Mouse (Mus musculus) limb, embryonic 13.5 days (tissue): ENCODE measurements around the gene Acp2. TPM values are rescaled to one million over a fixed set of nuclear protein-coding genes. Genes with fewer than 3 reads are reported as not detected.

Experiments
- ATAC-seq: fragments of 200-750 bp; cut with Nextera tagmentation; 2 replicates; pipeline ENCODE4 v1.8.0; 2017; ENCODE audit warnings: low read depth, moderate number of reproducible peaks, moderate TSS enrichment; ENCODE audit not compliant: low FRiP score
- H3K27ac ChIP-seq: fragments of 300-500 bp; sonication (generic); 2 replicates; pipeline ENCODE4 v1.5.1; 2015; ENCODE audit warnings: inconsistent platforms, mild to moderate bottlenecking, moderate library complexity
- H3K27me3 ChIP-seq: fragments of 300-500 bp; sonication (generic); 2 replicates; pipeline ENCODE4 v1.6.1; 2015; ENCODE audit warnings: mild to moderate bottlenecking, inconsistent platforms
- H3K36me3 ChIP-seq: fragments of 300-500 bp; sonication (generic); 2 replicates; pipeline ENCODE4 v1.6.1; 2015; ENCODE audit warnings: inconsistent platforms, mild to moderate bottlenecking, moderate library complexity
- H3K4me1 ChIP-seq: fragments of 300-500 bp; sonication (generic); 2 replicates; pipeline ENCODE4 v1.6.1; 2015; ENCODE audit warnings: inconsistent platforms
- H3K4me2 ChIP-seq: fragments of 300-500 bp; sonication (generic); replicated peaks from 2 replicates; pipeline ENCODE4 v1.6.1; 2015; ENCODE audit warnings: inconsistent platforms, mild to moderate bottlenecking, moderate library complexity
- H3K4me3 ChIP-seq: fragments of 300-500 bp; sonication (generic); 2 replicates; pipeline ENCODE4 v1.5.1; 2015; ENCODE audit warnings: moderate library complexity, mild to moderate bottlenecking, inconsistent platforms
- H3K9ac ChIP-seq: fragments of 300-500 bp; sonication (generic); 2 replicates; pipeline ENCODE4 v1.6.1; 2015; ENCODE audit warnings: mild to moderate bottlenecking, inconsistent platforms
- H3K9me3 ChIP-seq: fragments of 300-500 bp; sonication (generic); 2 replicates; pipeline ENCODE4 v1.6.1; 2016; ENCODE audit warnings: inconsistent platforms
- WGBS: fragments of 180-500 bp; shearing (Covaris S2); methylation state at CpG from one replicate; pipeline ENCODE4 v1.1.7; 2015; 5-methylcytosine and 5-hydroxymethylcytosine counted together
- polyA plus RNA-seq: library from polyadenylated mRNA; unstranded; fragments of >200 nt; fragmentation: Nextera tagmentation; extraction: Ambion mirVana; gene quantifications from 2 replicates; pipeline ENCODE4 v1.2.1, GENCODE M21; 2015

Gene Acp2
- polyA plus RNA-seq, 1 experiment from 2014 or later = 34.6 TPM

GRCm38 (mm10) chr2:91244557-91245228 lies 42.0 kb downstream of the Acp2 start:
- no peak overlapping the region for H3K4me2 ChIP-seq
- no peak for ATAC-seq
- WGBS = 79% methylated on average over 5 of the region's 5 CpGs

GRCm38 (mm10) chr2:91248366-91248765 lies 45.7 kb downstream of the Acp2 start:
- 87% methylated on average over 4 of the region's 4 CpGs for WGBS
- H3K36me3 ChIP-seq = no peaks in the 10 kb centered on the region

More at GRCm38 (mm10) chr2:91244557-91245228, 42.0 kb downstream of the Acp2 start:
- Histone ChIP-seq H3K36me3 (no peaks in the 10 kb centered on the region), H3K4me1 (no peaks in the 10 kb centered on the region), H3K4me3 (no peak overlapping the region), H3K9me3 (no peaks in the 10 kb centered on the region), H3K27ac (no peak overlapping the region), H3K9ac (no peak overlapping the region), H3K27me3 (no peaks in the 10 kb centered on the region)

GRCm38 (mm10) chr2:91252001-91252400 lies 49.3 kb downstream of the Acp2 start:
- Histone ChIP-seq H3K4me2 (no peak overlapping the region), H3K9me3 (no peaks in the 10 kb centered on the region), H3K9ac (no peak overlapping the region), H3K4me1 (peaks cover 17% of the 10 kb centered on the region), H3K36me3 (no peaks in the 10 kb centered on the region), H3K27me3 (peaks cover 26% of the 10 kb centered on the region), H3K4me3 (no peak overlapping the region), H3K27ac (no peak overlapping the region)
- 69% methylated on average over 4 of the region's 4 CpGs for WGBS
- no peak for ATAC-seq

More at GRCm38 (mm10) chr2:91248366-91248765, 45.7 kb downstream of the Acp2 start:
- Histone ChIP-seq H3K4me3 (no peak overlapping the region), H3K9ac (no peak overlapping the region), H3K9me3 (no peaks in the 10 kb centered on the region), H3K4me2 (no peak overlapping the region), H3K27me3 (no peaks in the 10 kb centered on the region), H3K4me1 (no peaks in the 10 kb centered on the region), H3K27ac (no peak overlapping the region)
- ATAC-seq = no peak

GRCm38 (mm10) chr2:91252512-91252911 lies 49.8 kb downstream of the Acp2 start:
- H3K4me3 ChIP-seq = no peak overlapping the region
- H3K9me3 ChIP-seq = no peaks in the 10 kb centered on the region
- no peak overlapping the region for H3K9ac ChIP-seq
- no peak for ATAC-seq
- H3K4me1 ChIP-seq = peaks cover 18% of the 10 kb centered on the region
- 49% methylated on average over 4 of the region's 4 CpGs for WGBS
- H3K4me2 ChIP-seq = no peak overlapping the region
- H3K27me3 ChIP-seq = peaks cover 26% of the 10 kb centered on the region
- H3K27ac ChIP-seq = no peak overlapping the region
- no peaks in the 10 kb centered on the region for H3K36me3 ChIP-seq

GRCm38 (mm10) chr2:91254725-91255380 lies 52.2 kb downstream of the Acp2 start:
- H3K27me3 ChIP-seq = peaks cover 26% of the 10 kb centered on the region
- H3K27ac ChIP-seq = no peak overlapping the region
- peaks cover 32% of the 10 kb centered on the region for H3K4me1 ChIP-seq
- H3K9ac ChIP-seq = peak overlapping the region; percentile 57
- 12% methylated on average over 8 of the region's 8 CpGs for WGBS
- H3K36me3 ChIP-seq = no peaks in the 10 kb centered on the region
- ATAC-seq = no peak
- H3K4me2 ChIP-seq = peak overlapping the region; percentile 88
- no peaks in the 10 kb centered on the region for H3K9me3 ChIP-seq
- H3K4me3 ChIP-seq = peak overlapping the region; percentile 71; the same call in 1 of the 2 replicates

- Histone ChIP-seq H3K9me3 (no peaks in the 10 kb centered on the region), H3K4me2 (peak within 1 kb of the TSS; percentile 88), H3K4me3 (peak within 1 kb of the TSS; percentile 71), H3K27me3 (peaks cover 26% of the 10 kb centered on the region), H3K36me3 (peaks cover 8% of the 10 kb centered on the region), H3K27ac (peak within 1 kb of the TSS; percentile 92), H3K4me1 (peaks cover 32% of the 10 kb centered on the region), H3K9ac (peak within 1 kb of the TSS; percentile 79)
- WGBS = 1% methylated on average over 27 of the region's 27 CpGs
- no peak for ATAC-seq
Observed at GRCm38 (mm10) chr2:91255661-91256150, 53.0 kb downstream of the Acp2 start, which contains the start of gene Pacsin3. Gene Pacsin3, plus strand, starts transcription at chr2:91255954.

- H3K27ac ChIP-seq = peak overlapping the region; percentile 92
- peak overlapping the region; percentile 88 for H3K4me2 ChIP-seq
- H3K27me3 ChIP-seq = peaks cover 26% of the 10 kb centered on the region
- no peaks in the 10 kb centered on the region for H3K9me3 ChIP-seq
- peak; percentile 55 for ATAC-seq
- peaks cover 32% of the 10 kb centered on the region for H3K4me1 ChIP-seq
- H3K9ac ChIP-seq = peak overlapping the region; percentile 79
- H3K4me3 ChIP-seq = peak overlapping the region; percentile 71
- WGBS = 0% methylated on average over 51 of the region's 52 CpGs
- peaks cover 16% of the 10 kb centered on the region for H3K36me3 ChIP-seq
Observed at GRCm38 (mm10) chr2:91256256-91257125, 53.8 kb downstream of the Acp2 start.

GRCm38 (mm10) chr2:91257126-91257980 lies 54.7 kb downstream of the Acp2 start:
- Histone ChIP-seq H3K4me3 (peak overlapping the region; percentile 71), H3K4me2 (peak overlapping the region; percentile 88), H3K4me1 (peaks cover 32% of the 10 kb centered on the region), H3K9me3 (no peaks in the 10 kb centered on the region), H3K27ac (peak overlapping the region; percentile 92), H3K27me3 (peaks cover 26% of the 10 kb centered on the region), H3K9ac (peak overlapping the region; percentile 79), H3K36me3 (peaks cover 21% of the 10 kb centered on the region)
- WGBS = 2% methylated on average over 22 of the region's 22 CpGs
- peak; percentile 87 for ATAC-seq

GRCm38 (mm10) chr2:91258054-91258453 lies 55.4 kb downstream of the Acp2 start:
- H3K27me3 ChIP-seq = peaks cover 26% of the 10 kb centered on the region
- ATAC-seq = no peak
- H3K4me3 ChIP-seq = peak overlapping the region; percentile 71
- peak overlapping the region; percentile 92 for H3K27ac ChIP-seq
- H3K9me3 ChIP-seq = no peaks in the 10 kb centered on the region
- H3K4me1 ChIP-seq = peaks cover 32% of the 10 kb centered on the region
- H3K4me2 ChIP-seq = peak overlapping the region; percentile 88
- peak overlapping the region; percentile 79 for H3K9ac ChIP-seq
- WGBS = 55% methylated on average over 5 of the region's 5 CpGs
- H3K36me3 ChIP-seq = peaks cover 28% of the 10 kb centered on the region

GRCm38 (mm10) chr2:91258830-91259229 lies 56.1 kb downstream of the Acp2 start:
- ATAC-seq = no peak
- H3K36me3 ChIP-seq = peaks cover 36% of the 10 kb centered on the region
- H3K9ac ChIP-seq = no peak overlapping the region
- H3K27ac ChIP-seq = peak overlapping the region; percentile 92; the same call in 1 of the 2 replicates
- H3K4me2 ChIP-seq = peak overlapping the region; percentile 88
- H3K27me3 ChIP-seq = peaks cover 24% of the 10 kb centered on the region
- WGBS = 67% methylated on average over 1 of the region's 1 CpGs
- H3K4me3 ChIP-seq = peak overlapping the region; percentile 71; the same call in 1 of the 2 replicates
- H3K4me1 ChIP-seq = peaks cover 33% of the 10 kb centered on the region
- no peaks in the 10 kb centered on the region for H3K9me3 ChIP-seq

GRCm38 (mm10) chr2:91259493-91259892 lies 56.8 kb downstream of the Acp2 start:
- H3K9me3 ChIP-seq = no peaks in the 10 kb centered on the region
- no peak for ATAC-seq
- no peak overlapping the region for H3K4me2 ChIP-seq
- H3K4me3 ChIP-seq = no peak overlapping the region
- no peak overlapping the region for H3K27ac ChIP-seq
- 97% methylated on average over 1 of the region's 1 CpGs for WGBS
- H3K36me3 ChIP-seq = peaks cover 42% of the 10 kb centered on the region
- H3K9ac ChIP-seq = 0 out of 2 replicates have a peak overlapping the region, but pooled peaks have one; percentile 13
- H3K4me1 ChIP-seq = peaks cover 39% of the 10 kb centered on the region
- peaks cover 17% of the 10 kb centered on the region for H3K27me3 ChIP-seq
